Mouse (Mus musculus): Measurements from ENCODE around the gene Vcpkmt. TPM values are rescaled to one million over a fixed set of nuclear protein-coding genes. Genes with fewer than 3 reads are reported as not detected.
"Not testable (repeated sequence)": the region's sequence is repeated elsewhere in the genome, so short reads cannot be mapped to it uniquely, and the experiment has no call there.

Vcpkmt gene
- 19.8 and 20.1 TPM in 2 replicates for polyA plus RNA-seq (2014; fragmentation: Nextera tagmentation; extraction: Ambion mirVana)

- peak within 1 kb of the TSS; percentile 64 for H3K27ac ChIP-seq (ENCODE audit: low read depth, low read length)
- ATAC-seq (ENCODE audit: insufficient read depth, low FRiP score, low TSS enrichment) (peak; percentile 92), DNase-seq (ENCODE audit: low spot score) (peak; percentile 91)
- peaks cover 8% of the 10 kb centered on the region; the same call in 1 of the 2 replicates for H3K36me3 ChIP-seq (ENCODE audit: control insufficient read depth, insufficient read depth, low read length)
- peak within 1 kb of the TSS; percentile 70 for H3K4me2 ChIP-seq (ENCODE audit: low read depth)
- peaks cover 2% of the 10 kb centered on the region; the same call in 1 of the 2 replicates for H3K4me1 ChIP-seq (ENCODE audit: control insufficient read depth, insufficient read depth, low read length)
- peak within 1 kb of the TSS; percentile 79 for H3K4me3 ChIP-seq (ENCODE audit: low read depth, low read length)
- H3K27me3 ChIP-seq (ENCODE audit: control insufficient read depth, insufficient read depth, low read length) = no peaks in the 10 kb centered on the region
- no peaks in the 10 kb centered on the region for H3K9me3 ChIP-seq (ENCODE audit: control insufficient read depth, low read length)
- WGBS = under 1% methylated on average over 56 of the region's 56 CpGs
- H3K9ac ChIP-seq (ENCODE audit: low read length) = peak within 1 kb of the TSS; percentile 92
Observed at GRCm38 (mm10) chr12:69582613-69583269, at the start of gene Vcpkmt. Vcpkmt (minus strand) TSS chr12:69583028.

- not testable (repeated sequence) for H3K4me1 ChIP-seq (ENCODE audit: control insufficient read depth, insufficient read depth, low read length); H3K27me3 ChIP-seq (ENCODE audit: control insufficient read depth, insufficient read depth, low read length); H3K9ac ChIP-seq (ENCODE audit: low read length); H3K9me3 ChIP-seq (ENCODE audit: control insufficient read depth, low read length); H3K27ac ChIP-seq (ENCODE audit: low read depth, low read length); H3K4me3 ChIP-seq (ENCODE audit: low read depth, low read length); ATAC-seq (ENCODE audit: insufficient read depth, low FRiP score, low TSS enrichment); H3K4me2 ChIP-seq (ENCODE audit: low read depth); H3K36me3 ChIP-seq (ENCODE audit: control insufficient read depth, insufficient read depth, low read length); DNase-seq (ENCODE audit: low spot score)
- WGBS = 90% methylated on average over 5 of the region's 5 CpGs
Observed at GRCm38 (mm10) chr12:69618590-69618989, 35.8 kb upstream of the Vcpkmt start.

GRCm38 (mm10) chr12:69604367-69604766 lies 21.5 kb upstream of the Vcpkmt start:
- no peak overlapping the region for H3K4me2 ChIP-seq (ENCODE audit: low read depth)
- no peaks in the 10 kb centered on the region for H3K4me1 ChIP-seq (ENCODE audit: control insufficient read depth, insufficient read depth, low read length)
- ATAC-seq (ENCODE audit: insufficient read depth, low FRiP score, low TSS enrichment) (no peak), DNase-seq (ENCODE audit: low spot score) (no peak)
- no peak overlapping the region for H3K9ac ChIP-seq (ENCODE audit: low read length)
- no peaks in the 10 kb centered on the region for H3K27me3 ChIP-seq (ENCODE audit: control insufficient read depth, insufficient read depth, low read length)
- no peaks in the 10 kb centered on the region for H3K9me3 ChIP-seq (ENCODE audit: control insufficient read depth, low read length)
- no peaks in the 10 kb centered on the region for H3K36me3 ChIP-seq (ENCODE audit: control insufficient read depth, insufficient read depth, low read length)
- WGBS = 93% methylated on average over 2 of the region's 2 CpGs
- H3K27ac ChIP-seq (ENCODE audit: low read depth, low read length) = no peak overlapping the region
- no peak overlapping the region for H3K4me3 ChIP-seq (ENCODE audit: low read depth, low read length)

GRCm38 (mm10) chr12:69597446-69597845 lies 14.6 kb upstream of the Vcpkmt start:
- Histone ChIP-seq H3K4me2 (ENCODE audit: low read depth) (no peak overlapping the region), H3K36me3 (ENCODE audit: control insufficient read depth, insufficient read depth, low read length) (no peaks in the 10 kb centered on the region), H3K9me3 (ENCODE audit: control insufficient read depth, low read length) (no peaks in the 10 kb centered on the region), H3K4me1 (ENCODE audit: control insufficient read depth, insufficient read depth, low read length) (no peaks in the 10 kb centered on the region), H3K27me3 (ENCODE audit: control insufficient read depth, insufficient read depth, low read length) (no peaks in the 10 kb centered on the region), H3K4me3 (ENCODE audit: low read depth, low read length) (no peak overlapping the region), H3K9ac (ENCODE audit: low read length) (no peak overlapping the region), H3K27ac (ENCODE audit: low read depth, low read length) (no peak overlapping the region)
- 93% methylated on average over 4 of the region's 4 CpGs for WGBS
- no peak for DNase-seq (ENCODE audit: low spot score)
- no peak for ATAC-seq (ENCODE audit: insufficient read depth, low FRiP score, low TSS enrichment)

- DNase-seq (ENCODE audit: low spot score) = no peak
- Histone ChIP-seq H3K4me2 (ENCODE audit: low read depth) (no peak overlapping the region), H3K4me1 (ENCODE audit: control insufficient read depth, insufficient read depth, low read length) (no peaks in the 10 kb centered on the region), H3K27me3 (ENCODE audit: control insufficient read depth, insufficient read depth, low read length) (no peaks in the 10 kb centered on the region), H3K4me3 (ENCODE audit: low read depth, low read length) (no peak overlapping the region), H3K27ac (ENCODE audit: low read depth, low read length) (no peak overlapping the region), H3K9me3 (ENCODE audit: control insufficient read depth, low read length) (no peaks in the 10 kb centered on the region), H3K36me3 (ENCODE audit: control insufficient read depth, insufficient read depth, low read length) (no peaks in the 10 kb centered on the region), H3K9ac (ENCODE audit: low read length) (no peak overlapping the region)
- ATAC-seq (ENCODE audit: insufficient read depth, low FRiP score, low TSS enrichment) = no peak
- WGBS = 94% methylated on average over 5 of the region's 5 CpGs
Observed at GRCm38 (mm10) chr12:69593130-69593529, 10.3 kb upstream of the Vcpkmt start.

- 52% methylated on average over 5 of the region's 5 CpGs for WGBS
- H3K4me1 ChIP-seq (ENCODE audit: control insufficient read depth, insufficient read depth, low read length) = peaks cover 2% of the 10 kb centered on the region; the same call in 1 of the 2 replicates
- H3K36me3 ChIP-seq (ENCODE audit: control insufficient read depth, insufficient read depth, low read length) = peaks cover 8% of the 10 kb centered on the region; the same call in 1 of the 2 replicates
- H3K27me3 ChIP-seq (ENCODE audit: control insufficient read depth, insufficient read depth, low read length) = no peaks in the 10 kb centered on the region
- ATAC-seq (ENCODE audit: insufficient read depth, low FRiP score, low TSS enrichment) (peak; percentile 32; the same call in 1 of the 2 replicates), DNase-seq (ENCODE audit: low spot score) (no peak)
- H3K9ac ChIP-seq (ENCODE audit: low read length) = peak overlapping the region; percentile 92
- peak overlapping the region; percentile 70 for H3K4me2 ChIP-seq (ENCODE audit: low read depth)
- peak overlapping the region; percentile 79 for H3K4me3 ChIP-seq (ENCODE audit: low read depth, low read length)
- H3K27ac ChIP-seq (ENCODE audit: low read depth, low read length) = no peak overlapping the region
- no peaks in the 10 kb centered on the region for H3K9me3 ChIP-seq (ENCODE audit: control insufficient read depth, low read length)
Observed at GRCm38 (mm10) chr12:69583270-69583629, 422 bp upstream of the Vcpkmt start.

- peak overlapping the region; percentile 79 for H3K4me3 ChIP-seq (ENCODE audit: low read depth, low read length)
- peaks cover 8% of the 10 kb centered on the region for H3K36me3 ChIP-seq (ENCODE audit: control insufficient read depth, insufficient read depth, low read length)
- no peaks in the 10 kb centered on the region for H3K27me3 ChIP-seq (ENCODE audit: control insufficient read depth, insufficient read depth, low read length)
- H3K9ac ChIP-seq (ENCODE audit: low read length) = peak overlapping the region; percentile 92
- 35% methylated on average over 9 of the region's 9 CpGs for WGBS
- DNase-seq (ENCODE audit: low spot score) (no peak), ATAC-seq (ENCODE audit: insufficient read depth, low FRiP score, low TSS enrichment) (no peak)
- H3K4me2 ChIP-seq (ENCODE audit: low read depth) = peak overlapping the region; percentile 70
- H3K9me3 ChIP-seq (ENCODE audit: control insufficient read depth, low read length) = no peaks in the 10 kb centered on the region
- no peak overlapping the region for H3K27ac ChIP-seq (ENCODE audit: low read depth, low read length)
- H3K4me1 ChIP-seq (ENCODE audit: control insufficient read depth, insufficient read depth, low read length) = peaks cover 2% of the 10 kb centered on the region; the same call in 1 of the 2 replicates
Observed at GRCm38 (mm10) chr12:69582216-69582612, 614 bp downstream of the Vcpkmt start.

GRCm38 (mm10) chr12:69579623-69580022 lies 3.2 kb downstream of the Vcpkmt start:
- Histone ChIP-seq H3K4me2 (ENCODE audit: low read depth) (no peak overlapping the region), H3K4me1 (ENCODE audit: control insufficient read depth, insufficient read depth, low read length) (peaks cover 2% of the 10 kb centered on the region; the same call in 1 of the 2 replicates), H3K36me3 (ENCODE audit: control insufficient read depth, insufficient read depth, low read length) (no peaks in the 10 kb centered on the region; the same call in none of the 2 replicates), H3K4me3 (ENCODE audit: low read depth, low read length) (no peak overlapping the region), H3K27ac (ENCODE audit: low read depth, low read length) (no peak overlapping the region), H3K27me3 (ENCODE audit: control insufficient read depth, insufficient read depth, low read length) (no peaks in the 10 kb centered on the region), H3K9me3 (ENCODE audit: control insufficient read depth, low read length) (no peaks in the 10 kb centered on the region), H3K9ac (ENCODE audit: low read length) (no peak overlapping the region)
- no peak for DNase-seq (ENCODE audit: low spot score)
- WGBS = 87% methylated on average over 5 of the region's 5 CpGs
- ATAC-seq (ENCODE audit: insufficient read depth, low FRiP score, low TSS enrichment) = no peak

- no peak overlapping the region for H3K27ac ChIP-seq (ENCODE audit: low read depth, low read length)
- 90% methylated on average over 9 of the region's 9 CpGs for WGBS
Observed at GRCm38 (mm10) chr12:69576120-69576627, 6.7 kb downstream of the Vcpkmt start.

More at GRCm38 (mm10) chr12:69576120-69576627, 6.7 kb downstream of the Vcpkmt start:
- no peak overlapping the region for H3K4me3 ChIP-seq (ENCODE audit: low read depth, low read length)
- ATAC-seq (ENCODE audit: insufficient read depth, low FRiP score, low TSS enrichment) (no peak), DNase-seq (ENCODE audit: low spot score) (no peak)
- no peaks in the 10 kb centered on the region for H3K4me1 ChIP-seq (ENCODE audit: control insufficient read depth, insufficient read depth, low read length)
- no peaks in the 10 kb centered on the region for H3K27me3 ChIP-seq (ENCODE audit: control insufficient read depth, insufficient read depth, low read length)
- no peak overlapping the region for H3K9ac ChIP-seq (ENCODE audit: low read length)
- no peak overlapping the region for H3K4me2 ChIP-seq (ENCODE audit: low read depth)
- H3K9me3 ChIP-seq (ENCODE audit: control insufficient read depth, low read length) = no peaks in the 10 kb centered on the region
- no peaks in the 10 kb centered on the region; the same call in none of the 2 replicates for H3K36me3 ChIP-seq (ENCODE audit: control insufficient read depth, insufficient read depth, low read length)
